Mouse (Mus musculus) midbrain, embryonic 14.5 days (tissue): ENCODE results near the gene 1700013F07Rik. TPM values are rescaled to one million over a fixed set of nuclear protein-coding genes. Genes with fewer than 3 reads are reported as not detected.
"Not testable (repeated sequence)": the region's sequence is repeated elsewhere in the genome, so short reads cannot be mapped to it uniquely, and the experiment has no call there.

ENCODE experiments used
- ATAC-seq: fragments of 200-750 bp; cut with Nextera tagmentation; 2 replicates; pipeline ENCODE4 v1.8.0; 2017; ENCODE audit warnings: moderate number of reproducible peaks, moderate library complexity; ENCODE audit not compliant: low FRiP score, low TSS enrichment
- DNase-seq: peaks from one replicate; pipeline ENCODE4 v3.0.0-alpha.2; 2015
- H3K27ac ChIP-seq: fragments of 300-500 bp; sonication (generic); replicated peaks from 2 replicates; pipeline ENCODE4 v1.5.1; 2014; ENCODE audit warnings: mild to moderate bottlenecking, low read depth, low read length, moderate library complexity
- H3K27me3 ChIP-seq: fragments of 300-500 bp; sonication (generic); 2 replicates; pipeline ENCODE4 v1.6.1; 2014; ENCODE audit warnings: low read length, control low read depth, mixed read lengths; ENCODE audit not compliant: control insufficient read depth, insufficient read depth
- H3K36me3 ChIP-seq: fragments of 300-500 bp; sonication (generic); 2 replicates; pipeline ENCODE4 v1.6.1; 2014; ENCODE audit warnings: low read length, control low read depth; ENCODE audit not compliant: control insufficient read depth, insufficient read depth
- H3K4me1 ChIP-seq: fragments of 300-500 bp; sonication (generic); 2 replicates; pipeline ENCODE4 v1.6.1; 2014; ENCODE audit warnings: mild to moderate bottlenecking, antibody characterized with exemption, low read length, control low read depth; ENCODE audit not compliant: control insufficient read depth, insufficient read depth
- H3K4me2 ChIP-seq: fragments of 300-500 bp; sonication (generic); 2 replicates; pipeline ENCODE4 v1.6.1; 2014; ENCODE audit warnings: mild to moderate bottlenecking, low read length, moderate library complexity
- H3K4me3 ChIP-seq: fragments of 300-500 bp; sonication (generic); replicated peaks from 2 replicates; pipeline ENCODE4 v1.5.1; 2014; ENCODE audit warnings: low read depth, low read length
- H3K9ac ChIP-seq: fragments of 300-500 bp; sonication (generic); replicated peaks from 2 replicates; pipeline ENCODE4 v1.6.1; 2014; ENCODE audit warnings: mild to moderate bottlenecking, low read length, moderate library complexity
- H3K9me3 ChIP-seq: fragments of 300-500 bp; sonication (generic); 2 replicates; pipeline ENCODE4 v1.6.1; 2016; ENCODE audit warnings: low read length, control low read depth, mixed read lengths; ENCODE audit not compliant: control insufficient read depth
- WGBS: fragments of 180-500 bp; shearing (Covaris S2); extraction: QIAGEN DNeasy Blood & Tissue Kit; methylation state at CpG from one replicate; pipeline ENCODE4 v1.1.7; 2014; 5-methylcytosine and 5-hydroxymethylcytosine counted together
- polyA plus RNA-seq: library from polyadenylated mRNA; unstranded; fragments of >200 nt; fragmentation: Nextera tagmentation; extraction: Ambion mirVana; gene quantifications from 2 replicates; pipeline ENCODE4 v1.2.1, GENCODE M21; 2014

The 1700013F07Rik gene
- polyA plus RNA-seq, 1 experiment from 2014 or later, result 1.6 TPM

DNA sequence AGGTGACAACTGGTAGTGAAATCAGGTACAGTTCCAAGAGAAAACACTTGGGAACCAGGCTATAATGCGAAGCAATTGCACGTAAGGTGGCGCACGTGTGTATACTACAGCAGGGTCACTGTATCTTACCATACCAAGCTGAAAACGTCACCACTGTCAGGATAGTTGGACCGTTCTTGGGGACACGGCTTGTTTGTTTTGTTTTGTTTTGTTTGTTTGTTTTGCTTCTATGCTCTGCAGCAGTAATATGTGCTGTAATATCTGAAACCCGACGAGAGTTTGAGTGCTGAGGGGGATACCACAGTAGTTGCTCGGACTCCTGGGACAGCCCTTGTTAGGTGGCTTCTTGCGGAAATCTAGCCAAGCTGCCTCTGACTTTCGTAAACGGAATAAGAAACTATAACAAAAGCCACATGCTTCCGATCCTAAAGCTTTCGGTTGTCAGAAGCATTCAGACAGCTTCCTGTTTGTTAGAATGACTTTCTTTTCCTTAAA, 28.9 kb downstream of the 1700013F07Rik start:
- Histone ChIP-seq H3K9ac (peak overlapping the region; percentile 13; the same call in 1 of the 2 replicates), H3K9me3 (no peaks in the 10 kb centered on the region), H3K4me3 (peak overlapping the region; percentile 84), H3K4me2 (peak overlapping the region; percentile 64), H3K27me3 (no peaks in the 10 kb centered on the region), H3K27ac (peak overlapping the region; percentile 94), H3K4me1 (peaks cover 14% of the 10 kb centered on the region), H3K36me3 (peaks cover 17% of the 10 kb centered on the region)
- DNase-seq (peak; percentile 73), ATAC-seq (peak; percentile 71)
- 15% methylated on average over 15 of the region's 15 CpGs for WGBS

DNA sequence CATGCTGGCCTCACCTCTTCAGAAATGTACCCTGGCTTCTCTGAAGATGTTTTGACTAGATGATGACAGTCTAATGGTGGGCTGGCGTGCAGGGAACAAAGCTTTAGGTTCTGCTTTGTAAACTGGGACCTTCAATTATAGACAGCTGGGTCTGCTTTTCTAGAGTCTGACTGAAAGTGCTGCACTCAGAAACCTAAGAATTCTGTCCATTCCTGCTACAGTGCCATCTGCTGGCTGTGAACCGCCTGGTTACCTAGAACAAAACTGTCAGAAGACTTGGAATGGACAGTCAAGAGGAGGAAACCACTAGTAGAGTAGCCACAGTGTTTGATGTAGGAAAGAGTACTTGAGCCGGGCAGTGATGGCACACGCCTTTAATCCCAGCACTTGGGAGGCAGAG, 29.4 kb downstream of the 1700013F07Rik start:
- H3K36me3 ChIP-seq, result peaks cover 12% of the 10 kb centered on the region
- no peaks in the 10 kb centered on the region for H3K9me3 ChIP-seq
- H3K4me2 ChIP-seq, result peak overlapping the region; percentile 64
- DNase-seq (peak; percentile 92), ATAC-seq (no peak)
- peak overlapping the region; percentile 13; the same call in 1 of the 2 replicates for H3K9ac ChIP-seq
- peak overlapping the region; percentile 84 for H3K4me3 ChIP-seq
- H3K4me1 ChIP-seq, result peaks cover 14% of the 10 kb centered on the region
- peak overlapping the region; percentile 94 for H3K27ac ChIP-seq
- no peaks in the 10 kb centered on the region for H3K27me3 ChIP-seq
- WGBS, result 6% methylated on average over 4 of the region's 4 CpGs

- ATAC-seq (peak; percentile 51; the same call in 1 of the 2 replicates), DNase-seq (peak; percentile 72)
- no peak overlapping the region for H3K4me3 ChIP-seq
- H3K9me3 ChIP-seq, result no peaks in the 10 kb centered on the region
- peak overlapping the region; percentile 58 for H3K27ac ChIP-seq
- no peak overlapping the region for H3K9ac ChIP-seq
- H3K4me1 ChIP-seq, result peaks cover 13% of the 10 kb centered on the region
- H3K4me2 ChIP-seq, result no peak overlapping the region
- H3K27me3 ChIP-seq, result no peaks in the 10 kb centered on the region
- 4% methylated on average over 15 of the region's 15 CpGs for WGBS
- H3K36me3 ChIP-seq, result no peaks in the 10 kb centered on the region
Observed at GRCm38 (mm10) chr3:108567990-108568877, 34.3 kb downstream of the 1700013F07Rik start.

GRCm38 (mm10) chr3:108569636-108570035, 35.7 kb downstream of the 1700013F07Rik start:
- DNase-seq, H3K27ac ChIP-seq, H3K9me3 ChIP-seq, H3K27me3 ChIP-seq, H3K36me3 ChIP-seq, H3K4me2 ChIP-seq, ATAC-seq, H3K9ac ChIP-seq, H3K4me3 ChIP-seq: not testable (repeated sequence)
- peaks cover 21% of the 10 kb centered on the region for H3K4me1 ChIP-seq
- 67% methylated on average over 3 of the region's 3 CpGs for WGBS

DNA sequence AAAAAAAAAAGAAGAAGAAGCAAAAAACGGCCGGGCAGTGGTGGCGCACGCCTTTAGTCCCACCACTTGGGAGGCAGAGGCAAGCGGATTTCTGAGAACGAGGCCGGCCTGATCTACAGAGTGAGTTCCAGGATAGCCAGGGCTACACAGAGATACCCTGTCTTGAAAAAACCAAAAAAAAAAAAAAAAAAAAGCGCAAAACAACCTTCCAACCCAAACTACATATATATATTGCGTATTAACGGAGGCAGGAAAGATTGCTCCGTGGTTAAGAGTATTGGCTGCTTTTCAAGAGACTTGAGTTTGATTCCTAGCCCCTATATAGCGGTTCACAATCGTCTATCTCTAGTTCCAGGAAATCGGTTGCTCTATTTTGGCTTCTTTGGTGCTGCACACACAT, 36.9 kb downstream of the 1700013F07Rik start:
- Histone ChIP-seq H3K27me3 (no peaks in the 10 kb centered on the region), H3K36me3 (no peaks in the 10 kb centered on the region), H3K9ac (no peak overlapping the region), H3K9me3 (no peaks in the 10 kb centered on the region), H3K4me3 (peak overlapping the region; percentile 74), H3K4me2 (peak overlapping the region; percentile 72), H3K4me1 (peaks cover 21% of the 10 kb centered on the region), H3K27ac (no peak overlapping the region)
- ATAC-seq (no peak), DNase-seq (no peak)
- WGBS, result 90% methylated on average over 14 of the region's 14 CpGs

DNA sequence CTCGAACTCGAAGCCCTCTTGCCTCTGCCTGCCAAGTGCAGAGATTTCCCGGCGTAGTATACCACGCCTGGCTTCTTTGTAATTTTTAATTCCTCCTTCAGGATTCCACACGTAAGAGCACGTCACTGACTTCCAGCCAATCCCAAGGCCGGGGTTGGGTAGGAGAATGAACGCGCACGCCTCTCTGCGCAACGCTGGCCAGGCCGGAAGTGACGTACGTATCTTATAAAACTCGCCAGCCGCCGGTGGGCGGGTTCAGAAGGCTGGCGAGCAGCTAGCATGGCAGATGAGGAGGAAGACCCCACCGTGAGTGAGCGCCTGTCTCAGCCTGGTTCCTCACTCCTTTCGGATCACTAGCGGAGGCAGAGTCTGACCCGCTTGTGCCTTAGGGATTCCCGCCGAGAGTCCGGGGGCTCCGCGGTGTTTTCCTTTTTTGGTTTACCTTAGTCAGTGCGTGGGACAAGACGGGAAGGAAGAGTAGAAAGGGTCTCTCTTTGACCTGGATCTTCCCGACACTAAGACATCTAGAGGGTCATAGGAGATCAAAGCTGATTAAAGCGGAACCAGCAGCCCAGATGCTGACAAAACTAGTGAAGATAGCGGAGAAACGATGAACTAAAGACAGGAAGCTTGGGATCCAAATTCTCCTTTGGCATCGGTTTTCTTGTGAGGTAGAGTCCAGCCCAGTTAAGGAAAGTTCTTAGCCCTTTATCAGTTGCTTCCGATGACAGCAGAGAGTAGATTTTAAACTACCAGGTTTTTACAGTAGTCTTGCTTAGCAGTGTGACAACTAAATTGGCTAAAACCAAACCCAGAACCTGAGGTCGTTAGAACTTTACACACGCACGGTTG, 37.7 kb downstream of the 1700013F07Rik start, which contains the start of gene Taf13:
Gene Taf13, plus strand, starts transcription at position 256 of the 852 bp plus-strand sequence.
- Histone ChIP-seq H3K27ac (peak within 1 kb of the TSS; percentile 80), H3K9me3 (no peaks in the 10 kb centered on the region), H3K4me2 (peak within 1 kb of the TSS; percentile 72), H3K36me3 (no peaks in the 10 kb centered on the region), H3K27me3 (no peaks in the 10 kb centered on the region), H3K9ac (peak within 1 kb of the TSS; percentile 76), H3K4me3 (peak within 1 kb of the TSS; percentile 74), H3K4me1 (peaks cover 21% of the 10 kb centered on the region)
- WGBS, result 2% methylated on average over 42 of the region's 42 CpGs
- DNase-seq (peak; percentile 99), ATAC-seq (peak; percentile 97)

- H3K4me1 ChIP-seq, result peaks cover 21% of the 10 kb centered on the region
- WGBS, result 37% methylated on average over 18 of the region's 18 CpGs
Observed at GRCm38 (mm10) chr3:108572309-108573010, 38.5 kb downstream of the 1700013F07Rik start.

GRCm38 (mm10) chr3:108574018-108574417, 40.1 kb downstream of the 1700013F07Rik start:
- Histone ChIP-seq H3K27ac (no peak overlapping the region), H3K9ac (no peak overlapping the region), H3K4me2 (peak overlapping the region; percentile 72), H3K36me3 (peaks cover 4% of the 10 kb centered on the region; the same call in 1 of the 2 replicates), H3K27me3 (no peaks in the 10 kb centered on the region), H3K4me3 (no peak overlapping the region), H3K4me1 (peaks cover 21% of the 10 kb centered on the region), H3K9me3 (no peaks in the 10 kb centered on the region)
- 91% methylated on average over 5 of the region's 5 CpGs for WGBS
- DNase-seq (no peak), ATAC-seq (no peak)

More at GRCm38 (mm10) chr3:108572309-108573010, 38.5 kb downstream of the 1700013F07Rik start:
- Histone ChIP-seq H3K9me3 (no peaks in the 10 kb centered on the region), H3K4me3 (peak overlapping the region; percentile 74), H3K4me2 (peak overlapping the region; percentile 72), H3K9ac (peak overlapping the region; percentile 76), H3K36me3 (no peaks in the 10 kb centered on the region), H3K27me3 (no peaks in the 10 kb centered on the region), H3K27ac (no peak overlapping the region)
- DNase-seq (no peak), ATAC-seq (no peak)
